Mouse (Mus musculus): ENCODE data around the gene Mon2. TPM values are rescaled to one million over a fixed set of nuclear protein-coding genes. Genes with fewer than 3 reads are reported as not detected.

Gene Mon2
- polyA plus RNA-seq (2012; rRNA removed): 24.2 and 49.0 TPM in 2 replicates

DNA sequence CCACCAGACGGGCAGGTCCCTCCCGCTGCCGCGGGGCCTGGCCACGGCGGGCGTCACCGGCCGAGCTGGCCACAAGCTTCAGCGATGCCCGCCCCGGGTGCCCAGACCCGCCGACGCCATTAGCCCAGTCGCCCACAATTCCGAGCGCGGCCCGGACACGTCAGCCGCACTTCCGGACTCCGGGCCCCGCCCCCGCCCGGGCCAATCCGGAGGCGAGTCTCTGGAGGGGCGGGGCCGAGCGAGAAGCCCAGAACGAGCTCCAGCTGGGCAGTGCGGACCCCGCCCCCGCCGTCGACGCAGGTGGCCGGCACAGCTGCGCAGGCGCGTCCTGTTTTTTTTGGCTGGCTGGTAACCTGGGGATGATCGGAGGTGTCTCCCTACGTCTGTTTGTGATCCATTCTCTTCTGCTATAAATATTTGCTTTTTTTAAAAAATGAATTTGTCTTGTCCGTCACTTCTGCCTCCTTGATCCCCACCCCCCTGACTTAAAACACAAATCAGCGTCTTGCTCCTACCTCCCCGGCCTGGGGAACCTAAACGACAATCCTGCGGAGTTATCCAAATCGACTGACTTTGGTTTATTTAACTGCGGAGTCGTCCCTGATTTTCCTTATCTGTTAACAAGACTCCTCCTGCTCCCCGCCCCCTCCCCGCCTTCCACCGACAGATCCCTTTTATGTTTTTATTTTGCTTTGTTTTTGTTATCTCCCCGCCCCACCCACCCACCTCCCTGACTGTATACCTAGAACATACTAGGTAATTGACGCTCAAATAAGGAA lies at the start of gene Mon2:
Gene Mon2, minus strand, starts transcription at position 261 of the 779 bp plus-strand sequence.
- H3K4me3 ChIP-seq (ENCODE audit: low read depth, low read length): peak within 1 kb of the TSS; percentile 98
- H3K27ac ChIP-seq (ENCODE audit: insufficient read depth, low read depth, low read length): peak within 1 kb of the TSS; percentile 72
- TF ChIP-seq POLR2A (IDR thresholded peaks at IDR 0.05; ENCODE audit: low read depth, low read length) (peak; percentile 77; the same call in 1 of the 2 replicates), CTCF (IDR thresholded peaks at IDR 0.05; ENCODE audit: extremely low read depth, insufficient read length, insufficient replicate concordance, low read depth, low read length) (no peak)
- H3K27me3 ChIP-seq (ENCODE audit: control insufficient read depth, insufficient read depth, low read length): no peaks in the 10 kb centered on the region
- no peaks in the 10 kb centered on the region; the same call in 1 of the 2 replicates for H3K36me3 ChIP-seq (ENCODE audit: control insufficient read depth, insufficient read depth, low read length)
- H3K4me1 ChIP-seq (ENCODE audit: control insufficient read depth, insufficient read depth, insufficient read length, low read length): peaks cover 11% of the 10 kb centered on the region; the same call in 1 of the 2 replicates
- WGBS: 1% methylated on average over 58 of the region's 58 CpGs

DNA sequence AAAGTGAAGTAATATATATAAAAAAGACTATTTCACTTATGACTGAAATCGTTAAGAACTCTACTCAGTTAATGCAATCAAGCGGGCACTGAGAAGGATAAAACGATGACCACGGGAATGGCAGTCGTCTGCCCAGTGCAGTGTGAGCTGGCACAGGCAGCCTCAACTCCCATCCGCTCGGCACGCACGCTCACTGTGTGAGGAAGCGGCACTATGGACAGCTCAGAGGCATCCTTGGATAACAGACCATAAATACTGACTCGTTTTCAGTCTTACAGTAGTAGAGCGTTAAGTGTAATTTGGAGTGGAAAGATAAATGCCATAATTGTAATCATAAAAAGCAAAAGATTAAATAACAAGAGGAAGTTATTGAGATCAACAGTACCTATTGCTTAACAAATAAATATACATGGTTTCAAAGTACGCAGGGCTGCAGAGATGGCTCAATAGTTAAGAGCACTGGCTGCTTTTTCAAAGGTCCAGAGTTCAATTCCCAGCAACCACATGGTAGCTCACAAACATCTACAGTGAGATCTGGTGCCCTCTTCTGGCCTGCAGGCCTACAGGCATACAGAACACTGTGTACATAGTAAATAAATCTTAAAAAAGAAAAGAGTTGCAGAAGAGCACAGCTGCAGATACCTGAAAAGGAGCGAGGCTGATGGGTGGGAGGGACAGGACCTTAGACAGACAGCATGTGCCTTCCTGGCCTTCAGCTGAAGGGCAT lies 44.5 kb upstream of the Mon2 start:
- Histone ChIP-seq H3K27ac (ENCODE audit: insufficient read depth, low read depth, low read length) (no peak overlapping the region), H3K27me3 (ENCODE audit: control insufficient read depth, insufficient read depth, low read length) (no peaks in the 10 kb centered on the region), H3K4me3 (ENCODE audit: low read depth, low read length) (no peak overlapping the region), H3K4me1 (ENCODE audit: control insufficient read depth, insufficient read depth, insufficient read length, low read length) (peaks cover 3% of the 10 kb centered on the region; the same call in 1 of the 2 replicates), H3K36me3 (ENCODE audit: control insufficient read depth, insufficient read depth, low read length) (peaks cover 64% of the 10 kb centered on the region)
- 44% methylated on average over 14 of the region's 14 CpGs for WGBS
- TF ChIP-seq CTCF (IDR thresholded peaks at IDR 0.05; ENCODE audit: extremely low read depth, insufficient read length, insufficient replicate concordance, low read depth, low read length) (peak; percentile 45; the same call in 1 of the 2 replicates), POLR2A (IDR thresholded peaks at IDR 0.05; ENCODE audit: low read depth, low read length) (no peak)

DNA sequence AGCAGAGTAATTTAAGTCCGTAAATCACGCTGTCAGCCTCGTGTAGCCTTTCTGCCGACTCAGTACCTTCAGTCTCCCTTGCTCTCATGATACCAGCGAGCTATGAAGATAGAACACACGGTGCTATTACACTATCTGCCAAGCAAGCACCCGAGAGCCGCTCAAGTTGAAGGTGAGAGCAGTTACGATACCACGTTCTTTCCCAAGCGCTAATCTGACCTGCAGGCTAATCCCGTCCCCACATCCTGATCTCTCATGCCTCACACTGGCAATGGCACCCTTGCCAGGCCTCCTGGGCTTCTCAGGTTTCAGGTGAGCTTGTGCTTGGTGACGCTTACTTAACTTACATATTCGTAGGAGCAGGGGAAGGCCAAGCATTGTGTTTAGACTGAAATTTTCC lies 40.6 kb upstream of the Mon2 start:
- Histone ChIP-seq H3K27me3 (ENCODE audit: control insufficient read depth, insufficient read depth, low read length) (no peaks in the 10 kb centered on the region), H3K4me3 (ENCODE audit: low read depth, low read length) (no peak overlapping the region), H3K36me3 (ENCODE audit: control insufficient read depth, insufficient read depth, low read length) (peaks cover 53% of the 10 kb centered on the region), H3K4me1 (ENCODE audit: control insufficient read depth, insufficient read depth, insufficient read length, low read length) (peaks cover 3% of the 10 kb centered on the region; the same call in 1 of the 2 replicates), H3K27ac (ENCODE audit: insufficient read depth, low read depth, low read length) (no peak overlapping the region)
- no peak for TF ChIP-seq POLR2A (IDR thresholded peaks at IDR 0.05; ENCODE audit: low read depth, low read length)
- TF ChIP-seq CTCF (IDR thresholded peaks at IDR 0.05; ENCODE audit: extremely low read depth, insufficient read length, insufficient replicate concordance, low read depth, low read length): no peak
- 81% methylated on average over 14 of the region's 14 CpGs for WGBS

DNA sequence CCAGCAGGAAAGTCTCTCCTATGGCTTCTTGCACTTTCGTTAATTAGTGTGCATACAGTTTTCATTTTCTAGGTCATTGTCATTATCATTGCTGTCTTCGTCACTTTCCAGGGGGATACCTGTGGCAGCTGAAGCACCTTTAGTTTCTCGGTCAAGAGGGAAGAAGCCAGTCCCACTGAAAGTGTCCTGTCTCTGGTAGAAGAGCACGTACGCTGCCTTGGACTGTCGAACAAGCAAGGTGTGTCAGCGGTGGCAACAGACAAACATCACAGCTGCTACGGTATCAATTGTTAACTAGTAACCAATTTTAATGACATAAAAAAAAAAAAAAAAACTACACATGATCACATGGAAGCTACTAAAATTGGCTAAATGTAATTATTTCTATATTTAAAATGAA lies 37.2 kb upstream of the Mon2 start:
- no peak for TF ChIP-seq POLR2A (IDR thresholded peaks at IDR 0.05; ENCODE audit: low read depth, low read length)
- no peak for TF ChIP-seq CTCF (IDR thresholded peaks at IDR 0.05; ENCODE audit: extremely low read depth, insufficient read length, insufficient replicate concordance, low read depth, low read length)
- Histone ChIP-seq H3K27me3 (ENCODE audit: control insufficient read depth, insufficient read depth, low read length) (no peaks in the 10 kb centered on the region), H3K27ac (ENCODE audit: insufficient read depth, low read depth, low read length) (no peak overlapping the region), H3K4me1 (ENCODE audit: control insufficient read depth, insufficient read depth, insufficient read length, low read length) (no peaks in the 10 kb centered on the region), H3K36me3 (ENCODE audit: control insufficient read depth, insufficient read depth, low read length) (peaks cover 49% of the 10 kb centered on the region), H3K4me3 (ENCODE audit: low read depth, low read length) (no peak overlapping the region)
- 54% methylated on average over 8 of the region's 8 CpGs for WGBS

DNA sequence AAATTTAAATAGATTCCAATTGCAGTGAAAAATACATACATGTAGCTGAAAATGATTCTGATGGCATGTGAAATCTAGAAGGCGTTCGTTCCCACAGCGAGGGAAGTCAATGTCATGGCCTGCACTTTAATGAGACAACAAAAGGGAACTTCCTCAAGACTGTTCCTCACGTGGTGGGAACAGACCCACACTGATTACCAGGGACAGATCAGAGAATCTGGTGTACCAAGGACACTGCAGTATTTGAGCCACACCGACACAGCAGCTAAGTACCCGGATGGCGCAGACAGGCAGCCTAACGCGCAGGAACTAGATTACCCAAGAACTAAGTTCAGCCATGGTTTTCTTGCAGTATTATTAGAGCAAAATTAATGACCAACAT lies 36.5 kb upstream of the Mon2 start:
- no peaks in the 10 kb centered on the region for H3K27me3 ChIP-seq (ENCODE audit: control insufficient read depth, insufficient read depth, low read length)
- H3K4me1 ChIP-seq (ENCODE audit: control insufficient read depth, insufficient read depth, insufficient read length, low read length): no peaks in the 10 kb centered on the region
- WGBS: 87% methylated on average over 9 of the region's 9 CpGs
- H3K27ac ChIP-seq (ENCODE audit: insufficient read depth, low read depth, low read length): no peak overlapping the region
- no peak overlapping the region for H3K4me3 ChIP-seq (ENCODE audit: low read depth, low read length)
- peaks cover 43% of the 10 kb centered on the region for H3K36me3 ChIP-seq (ENCODE audit: control insufficient read depth, insufficient read depth, low read length)
- TF ChIP-seq CTCF (IDR thresholded peaks at IDR 0.05; ENCODE audit: extremely low read depth, insufficient read length, insufficient replicate concordance, low read depth, low read length): no peak
- TF ChIP-seq POLR2A (IDR thresholded peaks at IDR 0.05; ENCODE audit: low read depth, low read length): no peak

DNA sequence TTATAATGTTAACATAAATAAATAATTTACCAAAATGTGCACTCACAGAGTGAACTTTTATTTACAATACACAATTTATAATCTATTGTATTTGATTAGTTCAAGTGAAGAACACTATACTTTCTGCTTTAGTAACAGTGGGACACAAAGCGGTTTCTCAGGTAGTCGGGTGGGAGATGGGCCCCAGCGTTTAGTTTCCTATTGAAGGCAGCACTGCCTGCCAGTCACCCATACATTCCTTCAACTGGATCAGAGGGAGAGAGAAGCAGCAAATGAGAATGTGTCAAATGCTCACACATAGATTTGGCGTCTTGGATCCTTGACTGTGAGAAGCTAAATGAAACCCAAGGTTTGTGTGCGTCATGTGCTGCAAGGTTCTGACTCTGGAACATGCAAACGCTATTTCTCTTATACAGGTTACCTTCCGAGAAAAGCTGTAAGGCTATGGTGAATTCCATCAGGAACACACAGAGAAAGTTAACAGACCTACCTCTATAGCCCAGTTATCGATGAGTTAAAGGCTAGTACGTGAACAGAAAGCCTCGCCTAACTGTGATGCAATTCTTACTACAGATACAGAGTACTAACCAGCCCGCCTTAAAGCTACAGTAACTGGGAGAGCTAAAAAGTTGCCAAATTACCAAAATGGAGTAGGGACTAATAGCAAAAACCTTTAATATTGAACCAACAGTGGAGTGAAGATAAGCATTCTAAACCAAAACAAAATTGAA lies 35.9 kb upstream of the Mon2 start:
- no peak overlapping the region for H3K4me3 ChIP-seq (ENCODE audit: low read depth, low read length)
- H3K36me3 ChIP-seq (ENCODE audit: control insufficient read depth, insufficient read depth, low read length): peaks cover 37% of the 10 kb centered on the region
- H3K4me1 ChIP-seq (ENCODE audit: control insufficient read depth, insufficient read depth, insufficient read length, low read length): no peaks in the 10 kb centered on the region
- no peaks in the 10 kb centered on the region for H3K27me3 ChIP-seq (ENCODE audit: control insufficient read depth, insufficient read depth, low read length)
- 76% methylated on average over 11 of the region's 11 CpGs for WGBS
- no peak overlapping the region for H3K27ac ChIP-seq (ENCODE audit: insufficient read depth, low read depth, low read length)
- TF ChIP-seq CTCF (IDR thresholded peaks at IDR 0.05; ENCODE audit: extremely low read depth, insufficient read length, insufficient replicate concordance, low read depth, low read length) (no peak), POLR2A (IDR thresholded peaks at IDR 0.05; ENCODE audit: low read depth, low read length) (no peak)

All from small intestine, adult 2 months (tissue).